Mouse (Mus musculus) frontal cortex, adult (tissue): ENCODE measurements around the gene Llgl2.
"Not testable (repeated sequence)": the region's sequence is repeated elsewhere in the genome, so short reads cannot be mapped to it uniquely, and the experiment has no call there.

Experiments used
- ATAC-seq: cut with Nextera tagmentation; 2 replicates; pipeline ENCODE4 v1.9.2; 2017; ENCODE audit warnings: mild to moderate bottlenecking, moderate library complexity, mixed read lengths; ENCODE audit not compliant: low TSS enrichment

Llgl2 gene

GRCm38 (mm10) chr11:115834033-115834432 is 10.2 kb downstream of the Llgl2 start:
- ATAC-seq: no peak

GRCm38 (mm10) chr11:115836656-115837395 is 13.0 kb downstream of the Llgl2 start:
- ATAC-seq: no peak

- no peak for ATAC-seq
These were observed 13.9 kb downstream of the Llgl2 start for GRCm38 (mm10) chr11:115837606-115838345.

- ATAC-seq: no peak
These were observed 15.1 kb downstream of the Llgl2 start for GRCm38 (mm10) chr11:115838895-115839311.

GRCm38 (mm10) chr11:115839732-115840131 is 15.9 kb downstream of the Llgl2 start:
- no peak for ATAC-seq

- no peak for ATAC-seq
These were observed 17.2 kb downstream of the Llgl2 start for GRCm38 (mm10) chr11:115841044-115841443.

GRCm38 (mm10) chr11:115841961-115842550 is 18.2 kb downstream of the Llgl2 start:
- no peak for ATAC-seq

GRCm38 (mm10) chr11:115843141-115843890 is 19.5 kb downstream of the Llgl2 start:
- ATAC-seq: no peak

- ATAC-seq: no peak
These were observed 20.0 kb downstream of the Llgl2 start for GRCm38 (mm10) chr11:115843891-115844239.

- ATAC-seq: no peak
These were observed 20.4 kb downstream of the Llgl2 start for GRCm38 (mm10) chr11:115844240-115844639.

GRCm38 (mm10) chr11:115845819-115846218 is 22.0 kb downstream of the Llgl2 start:
- ATAC-seq: no peak

- peak; percentile 74; the same call in 1 of the 2 replicates for ATAC-seq
These were observed 30.8 kb downstream of the Llgl2 start for GRCm38 (mm10) chr11:115854674-115855073.

GRCm38 (mm10) chr11:115857146-115857545 is 33.3 kb downstream of the Llgl2 start:
- ATAC-seq: not testable (repeated sequence)

- ATAC-seq: no peak
These were observed 34.1 kb downstream of the Llgl2 start for GRCm38 (mm10) chr11:115857936-115858335.

- no peak for ATAC-seq
These were observed 34.5 kb downstream of the Llgl2 start, which contains the start of gene Myo15b for GRCm38 (mm10) chr11:115858354-115858753. Myo15b (plus strand) TSS chr11:115858406.

- ATAC-seq: peak; percentile 41; the same call in 1 of the 2 replicates
These were observed 35.5 kb downstream of the Llgl2 start for GRCm38 (mm10) chr11:115859143-115859945.

GRCm38 (mm10) chr11:115863895-115864294 is 40.0 kb downstream of the Llgl2 start:
- no peak for ATAC-seq

GRCm38 (mm10) chr11:115869393-115869792 is 45.5 kb downstream of the Llgl2 start:
- ATAC-seq: no peak

- no peak for ATAC-seq
These were observed 48.6 kb downstream of the Llgl2 start for GRCm38 (mm10) chr11:115872437-115872836.

GRCm38 (mm10) chr11:115875935-115876334 is 52.1 kb downstream of the Llgl2 start:
- no peak for ATAC-seq

- no peak for ATAC-seq
These were observed 52.6 kb downstream of the Llgl2 start for GRCm38 (mm10) chr11:115876438-115876837.
